Mouse (Mus musculus): ENCODE results near the gene BC052040. TPM values are rescaled to one million over a fixed set of nuclear protein-coding genes. Genes with fewer than 3 reads are reported as not detected.
A peak's percentile ranks its signal among the peaks of the same experiment; 100 is the strongest.

Gene BC052040
- total and polyA plus RNA-seq, 2 experiments from 2014 or later: 13.7 to 14.3 TPM

- no peaks in the 10 kb centered on the region for H3K36me3 ChIP-seq (ENCODE audit: insufficient read depth, low read length)
- ATAC-seq: no peak
- no peak for DNase-seq (ENCODE audit: low spot score)
- no peaks in the 10 kb centered on the region for H3K9me3 ChIP-seq (ENCODE audit: low read length)
- no peak overlapping the region for H3K27ac ChIP-seq
- no peaks in the 10 kb centered on the region for H3K4me1 ChIP-seq (ENCODE audit: insufficient read depth, low read length)
- H3K4me2 ChIP-seq (ENCODE audit: low read depth, low read length): no peak overlapping the region
- H3K27me3 ChIP-seq (ENCODE audit: insufficient read depth, low read length): no peaks in the 10 kb centered on the region
- no peak for TF ChIP-seq CTCF (IDR thresholded peaks at IDR 0.05; ENCODE audit: low read depth)
- WGBS: 60% methylated on average over 4 of the region's 4 CpGs
- H3K4me3 ChIP-seq (ENCODE audit: low read length): no peak overlapping the region
- H3K9ac ChIP-seq (replicated peaks; ENCODE audit: low read length): no peak overlapping the region
Observed at GRCm38 (mm10) chr2:115808376-115808775, 226.9 kb downstream of the BC052040 start.

GRCm38 (mm10) chr2:115813316-115813715 lies 231.8 kb downstream of the BC052040 start:
- 41% methylated on average over 11 of the region's 11 CpGs for WGBS
- Histone ChIP-seq H3K9ac (replicated peaks; ENCODE audit: low read length) (no peak overlapping the region), H3K27me3 (ENCODE audit: insufficient read depth, low read length) (no peaks in the 10 kb centered on the region), H3K4me2 (ENCODE audit: low read depth, low read length) (peak overlapping the region; percentile 1; the same call in 1 of the 2 replicates), H3K4me3 (ENCODE audit: low read length) (no peak overlapping the region), H3K27ac (no peak overlapping the region), H3K9me3 (ENCODE audit: low read length) (no peaks in the 10 kb centered on the region), H3K36me3 (ENCODE audit: insufficient read depth, low read length) (no peaks in the 10 kb centered on the region), H3K4me1 (ENCODE audit: insufficient read depth, low read length) (no peaks in the 10 kb centered on the region)
- DNase-seq (ENCODE audit: low spot score): peak; percentile 46
- no peak for TF ChIP-seq CTCF (IDR thresholded peaks at IDR 0.05; ENCODE audit: low read depth)
- ATAC-seq: peak; percentile 51; the same call in 1 of the 2 replicates

- no peak overlapping the region for H3K9ac ChIP-seq (replicated peaks; ENCODE audit: low read length)
- H3K27me3 ChIP-seq (ENCODE audit: insufficient read depth, low read length): no peaks in the 10 kb centered on the region
- H3K4me1 ChIP-seq (ENCODE audit: insufficient read depth, low read length): no peaks in the 10 kb centered on the region
- no peaks in the 10 kb centered on the region for H3K36me3 ChIP-seq (ENCODE audit: insufficient read depth, low read length)
- no peaks in the 10 kb centered on the region for H3K9me3 ChIP-seq (ENCODE audit: low read length)
- no peak overlapping the region for H3K27ac ChIP-seq
- 49% methylated on average over 6 of the region's 6 CpGs for WGBS
- DNase-seq (ENCODE audit: low spot score) (peak; percentile 15), ATAC-seq (0 out of 2 replicates have a peak, but pooled peaks have one; percentile 27)
- H3K4me3 ChIP-seq (ENCODE audit: low read length): no peak overlapping the region
- no peak for TF ChIP-seq CTCF (IDR thresholded peaks at IDR 0.05; ENCODE audit: low read depth)
- H3K4me2 ChIP-seq (ENCODE audit: low read depth, low read length): peak overlapping the region; percentile 1; the same call in 1 of the 2 replicates
Observed at GRCm38 (mm10) chr2:115813721-115814120, 232.2 kb downstream of the BC052040 start.

- Histone ChIP-seq H3K27me3 (ENCODE audit: insufficient read depth, low read length) (no peaks in the 10 kb centered on the region), H3K4me1 (ENCODE audit: insufficient read depth, low read length) (no peaks in the 10 kb centered on the region), H3K4me2 (ENCODE audit: low read depth, low read length) (no peak overlapping the region), H3K4me3 (ENCODE audit: low read length) (no peak overlapping the region), H3K9me3 (ENCODE audit: low read length) (no peaks in the 10 kb centered on the region), H3K27ac (no peak overlapping the region), H3K36me3 (ENCODE audit: insufficient read depth, low read length) (no peaks in the 10 kb centered on the region), H3K9ac (replicated peaks; ENCODE audit: low read length) (no peak overlapping the region)
- ATAC-seq: no peak
- no peak for DNase-seq (ENCODE audit: low spot score)
- WGBS: 89% methylated on average over 6 of the region's 6 CpGs
- TF ChIP-seq CTCF (IDR thresholded peaks at IDR 0.05; ENCODE audit: low read depth): no peak
Observed at GRCm38 (mm10) chr2:115817959-115818358, 236.4 kb downstream of the BC052040 start.

- Histone ChIP-seq H3K36me3 (ENCODE audit: insufficient read depth, low read length) (no peaks in the 10 kb centered on the region), H3K9me3 (ENCODE audit: low read length) (no peaks in the 10 kb centered on the region), H3K9ac (replicated peaks; ENCODE audit: low read length) (no peak overlapping the region), H3K4me1 (ENCODE audit: insufficient read depth, low read length) (no peaks in the 10 kb centered on the region), H3K4me3 (ENCODE audit: low read length) (no peak overlapping the region), H3K27ac (no peak overlapping the region), H3K27me3 (ENCODE audit: insufficient read depth, low read length) (no peaks in the 10 kb centered on the region), H3K4me2 (ENCODE audit: low read depth, low read length) (no peak overlapping the region)
- 91% methylated on average over 5 of the region's 5 CpGs for WGBS
- ATAC-seq: no peak
- DNase-seq (ENCODE audit: low spot score): no peak
- TF ChIP-seq CTCF (IDR thresholded peaks at IDR 0.05; ENCODE audit: low read depth): no peak
Observed at GRCm38 (mm10) chr2:115822361-115822760, 240.8 kb downstream of the BC052040 start.

MicroRNAs encoded within 50 kb of the gene (microRNA counts, 519-probe panel; counts per million panel counts)
- 3,548 counts per million, percentile 60 among the panel's probes with 10 or more counts for microRNA mmu-miR-1951

Small RNA genes within 50 kb of the gene (microRNA-seq; reads per million reads assigned to microRNA genes)
- gene Mir1951: 0.53 to 1.1 reads per million in 2 experiments

Data from hindbrain, postnatal 0 days (tissue).